Mouse (Mus musculus) fat pad, adult 2 months (tissue): ENCODE data around the gene Rdh11.
A peak's percentile ranks its signal among the peaks of the same experiment; 100 is the strongest.
"Not testable (repeated sequence)": the region's sequence is repeated elsewhere in the genome, so short reads cannot be mapped to it uniquely, and the experiment has no call there.

Source experiments
- DNase-seq: peaks from one replicate; pipeline ENCODE4 v3.0.0-alpha.2; 2011; ENCODE audit warnings: low read depth, low spot score; ENCODE audit errors: extremely low read depth

Gene Rdh11

DNA sequence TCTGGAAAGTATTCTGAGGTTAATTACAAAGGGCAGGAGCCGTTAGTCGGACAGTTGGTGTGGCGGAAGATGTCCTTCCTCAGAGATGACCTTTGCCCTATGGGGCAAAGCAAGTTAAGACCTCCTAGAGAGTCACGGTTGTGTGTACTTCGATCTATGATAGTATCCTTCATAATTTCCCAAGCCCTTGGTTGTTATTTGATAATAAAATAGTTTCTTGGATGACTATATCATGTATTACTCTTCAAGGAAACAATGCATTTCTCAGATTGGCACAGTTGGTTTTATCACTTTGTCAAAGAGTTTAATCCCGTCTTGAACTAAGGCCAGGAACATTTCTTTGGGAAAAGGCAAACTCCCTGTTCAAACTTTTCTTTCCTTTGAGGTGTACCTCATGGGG lies at the start of gene Rdh11:
Gene Rdh11 (minus strand): TSS at position 101 of the 400 bp plus-strand sequence.
- no peak for DNase-seq

DNA sequence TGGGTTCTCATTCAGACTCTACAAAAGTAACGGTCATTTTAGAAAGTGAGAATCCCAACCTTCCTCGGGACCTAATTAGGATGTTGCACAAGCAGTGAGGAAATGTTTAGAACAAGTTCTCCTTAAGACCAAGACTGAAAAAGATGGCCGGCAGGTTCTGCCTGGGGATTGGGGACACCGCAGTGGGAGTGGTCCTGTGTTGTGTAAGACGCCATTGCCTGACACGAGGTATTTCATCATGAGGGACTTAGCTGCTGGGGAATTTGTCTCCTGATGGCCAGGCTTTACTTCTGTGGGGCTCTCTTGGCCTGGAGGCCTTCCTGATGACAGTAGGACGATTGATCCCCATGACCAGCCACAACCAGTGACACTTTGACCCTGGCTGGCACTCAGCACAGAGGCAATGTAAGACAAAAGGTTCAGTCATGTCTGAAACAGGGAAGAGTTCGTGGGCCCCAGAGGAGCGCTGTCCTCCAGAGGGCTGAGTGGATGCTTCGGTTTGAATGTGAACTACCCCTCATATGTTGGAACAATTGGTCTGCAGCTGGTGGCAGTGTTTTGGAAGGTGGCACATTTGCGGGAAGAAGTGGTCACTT lies 43.5 kb upstream of the Rdh11 start:
- no peak for DNase-seq

DNA sequence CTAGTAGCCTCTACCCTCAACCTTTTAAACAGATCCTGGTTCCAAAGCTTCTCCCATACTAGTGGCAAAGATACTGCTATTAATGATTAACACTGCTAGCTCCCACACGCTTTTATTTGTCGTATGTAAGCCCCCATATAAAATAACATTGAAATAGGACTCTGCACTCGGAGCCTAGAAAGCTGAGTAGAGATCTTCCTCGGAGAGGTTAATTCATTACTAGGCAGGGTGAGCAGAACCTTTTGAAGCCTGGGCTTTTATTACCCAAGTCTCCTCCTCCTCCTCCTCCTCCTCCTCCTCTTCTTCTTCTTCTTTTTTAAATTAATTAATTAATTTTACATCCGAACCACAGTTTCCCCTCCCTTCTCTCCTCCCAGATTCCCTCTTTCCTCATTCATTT lies 25.4 kb upstream of the Rdh11 start:
- DNase-seq: no peak

DNA sequence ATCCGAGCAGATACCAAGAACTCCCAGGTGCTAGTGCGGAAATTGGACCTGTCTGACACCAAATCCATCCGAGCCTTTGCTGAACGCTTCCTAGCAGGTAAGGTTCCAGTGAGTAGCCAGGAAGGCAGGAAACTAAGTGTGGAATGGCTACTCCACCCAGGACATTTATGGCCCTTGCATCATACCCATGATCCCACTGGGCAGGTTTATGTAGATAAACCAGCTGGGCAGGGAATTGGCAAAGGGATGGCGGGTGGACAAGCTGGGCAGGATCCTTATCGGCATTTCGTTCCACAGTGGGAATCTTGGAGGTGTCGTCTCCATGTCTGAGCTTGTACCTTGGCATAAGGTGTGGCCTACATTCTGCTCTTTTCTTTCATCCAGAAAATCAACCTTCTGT lies 19.4 kb upstream of the Rdh11 start:
- peak; percentile 83 for DNase-seq

DNA sequence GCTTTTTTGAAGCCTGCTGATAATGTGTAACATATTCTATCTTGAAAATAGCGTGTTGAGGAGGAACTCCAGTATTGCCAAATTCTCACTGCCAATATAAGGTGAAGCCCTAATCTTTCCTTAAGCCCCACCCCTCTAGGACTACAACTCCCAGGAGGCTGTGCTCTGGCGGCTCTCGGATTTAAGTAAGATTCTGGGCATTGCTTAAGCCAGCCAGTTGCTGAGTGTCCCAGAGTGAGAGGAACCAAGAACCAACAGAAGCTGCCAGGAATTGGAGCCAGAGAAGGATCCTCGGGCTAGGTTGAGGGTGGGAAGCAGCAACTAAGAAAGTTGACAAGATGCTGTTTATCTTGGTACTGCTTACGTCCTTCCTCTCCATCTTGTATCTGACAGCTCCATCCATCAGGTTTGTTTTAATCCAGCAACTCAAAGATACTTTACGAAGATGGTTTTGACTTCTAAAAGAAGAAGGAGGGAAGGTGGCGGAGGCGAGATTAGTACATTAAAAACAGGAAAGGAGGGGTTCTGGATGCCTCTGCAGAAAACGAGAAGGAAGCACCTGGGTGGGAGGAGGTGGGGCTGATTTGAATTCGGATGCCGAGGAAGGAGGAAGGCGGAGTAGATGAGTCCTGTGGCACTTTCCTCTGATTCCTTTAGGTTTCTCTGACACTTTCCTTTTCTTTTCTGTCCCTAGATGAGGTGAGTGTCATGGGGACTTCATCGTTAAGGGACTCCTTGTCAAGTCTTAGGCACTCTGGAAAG lies 16.8 kb upstream of the Rdh11 start, which contains the start of gene Rdh12:
Gene Rdh12 (plus strand): TSS at position 212 of the 762 bp plus-strand sequence.
- DNase-seq: no peak

DNA sequence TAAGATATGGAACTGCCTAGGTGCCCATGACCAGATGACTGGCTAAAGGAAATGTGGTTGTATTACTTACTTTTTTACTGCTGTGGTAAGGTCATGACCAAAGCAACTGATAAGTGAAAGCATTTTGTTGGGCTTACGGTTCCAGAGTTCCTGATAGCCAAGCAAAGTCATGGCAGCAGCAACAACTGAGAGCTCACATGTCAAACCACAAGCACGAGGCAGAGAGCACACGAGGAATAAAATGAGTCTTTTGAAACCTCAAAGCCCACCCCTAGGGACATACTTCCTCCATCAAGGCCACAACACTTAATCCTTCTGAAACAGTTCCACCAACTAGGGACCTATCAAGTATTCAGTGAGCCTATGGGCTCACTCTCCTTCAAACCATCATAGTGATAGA lies 9.8 kb upstream of the Rdh11 start:
- DNase-seq: no peak

DNA sequence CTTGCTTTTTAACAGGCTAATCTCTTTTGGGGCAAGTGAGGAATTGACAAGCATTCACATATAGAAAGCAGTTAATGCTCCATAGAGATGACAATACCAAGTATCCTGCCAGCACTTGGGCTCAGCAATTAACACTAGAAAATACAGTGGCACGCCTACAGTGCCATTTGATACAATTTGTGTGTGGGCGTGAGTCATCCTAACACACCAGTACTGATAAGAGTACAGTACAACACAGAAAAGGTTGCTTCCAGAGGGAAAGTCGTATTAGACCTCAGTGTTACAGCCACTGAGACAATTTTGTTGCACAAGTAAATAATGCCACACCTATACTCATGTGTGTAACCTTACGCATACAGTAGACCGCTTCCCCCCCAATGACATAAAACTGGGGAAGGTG lies 5.0 kb upstream of the Rdh11 start:
- DNase-seq: no peak

DNA sequence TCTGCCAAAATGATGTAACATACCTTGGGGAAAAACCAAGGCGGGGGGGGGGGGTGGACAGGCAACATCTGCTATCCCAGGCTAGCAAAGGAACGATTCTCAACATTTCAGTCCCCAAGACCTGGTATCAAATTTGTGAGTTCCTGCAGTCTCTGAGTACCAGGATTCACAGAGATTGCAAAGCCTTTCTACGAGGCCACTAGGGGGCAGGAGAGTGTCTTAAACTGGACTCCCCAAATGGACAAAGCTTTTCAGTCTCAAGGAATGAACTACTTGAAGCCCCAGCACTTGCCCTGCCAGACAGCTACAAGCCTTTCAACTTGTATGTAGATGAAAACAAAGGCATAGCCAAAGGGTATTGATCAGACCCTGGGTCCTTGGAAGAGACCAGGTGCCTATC lies 1.3 kb upstream of the Rdh11 start:
- no peak for DNase-seq

DNA sequence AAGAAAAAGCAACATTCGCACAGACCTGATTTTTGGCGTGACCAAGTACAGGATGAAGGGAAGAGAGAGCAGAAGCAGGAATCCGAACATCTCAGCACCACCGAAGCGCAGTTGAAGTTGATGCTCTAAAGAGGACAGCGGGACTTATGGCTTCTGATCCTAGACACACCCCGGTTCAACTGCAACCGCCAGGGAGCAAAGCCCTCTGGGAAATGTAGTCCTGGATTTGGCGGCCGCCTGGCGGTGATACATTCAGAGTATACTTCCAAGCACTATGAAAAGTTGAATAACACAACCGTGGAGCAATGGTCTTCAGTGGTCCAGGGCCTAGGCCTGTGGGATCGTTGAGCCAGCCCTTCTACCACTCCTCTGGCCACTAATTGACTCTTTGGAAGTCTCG lies 392 bp downstream of the Rdh11 start:
- no peak for DNase-seq

DNA sequence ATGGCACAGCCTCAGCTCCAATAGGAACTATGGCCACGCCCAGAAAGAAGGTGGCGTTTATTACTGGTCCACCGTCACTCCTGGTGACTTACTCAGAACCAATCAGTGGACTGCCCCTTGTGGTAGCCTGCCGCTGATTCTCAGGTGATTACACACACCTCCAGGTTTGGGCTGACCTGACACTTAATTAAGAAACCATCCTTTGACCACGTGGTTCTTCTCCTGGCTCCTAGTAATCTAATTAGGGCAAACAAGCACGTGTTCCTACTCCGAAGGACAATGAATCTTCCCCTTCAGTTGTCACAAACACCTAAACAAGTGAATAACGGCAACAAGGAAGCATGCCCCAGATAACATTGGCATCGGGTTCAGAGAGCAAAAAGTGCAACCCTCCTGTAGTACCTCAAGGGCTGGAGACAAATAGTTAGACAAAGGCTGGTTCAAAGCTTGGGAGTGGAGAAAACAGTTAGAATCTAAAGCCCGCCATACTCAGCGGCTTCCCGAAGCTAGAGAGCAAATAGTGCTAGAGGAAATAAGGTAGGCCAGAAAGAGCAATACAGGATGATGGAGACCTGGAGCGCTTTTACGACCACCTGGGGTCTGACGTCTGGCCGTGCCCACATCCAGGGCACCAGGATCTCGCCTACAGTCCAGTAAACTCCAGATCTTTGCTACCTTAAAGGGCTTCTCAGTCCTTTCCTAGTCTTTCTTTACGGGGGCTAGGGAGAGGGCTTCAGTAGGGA lies 991 bp downstream of the Rdh11 start:
- DNase-seq: peak; percentile 91

DNA sequence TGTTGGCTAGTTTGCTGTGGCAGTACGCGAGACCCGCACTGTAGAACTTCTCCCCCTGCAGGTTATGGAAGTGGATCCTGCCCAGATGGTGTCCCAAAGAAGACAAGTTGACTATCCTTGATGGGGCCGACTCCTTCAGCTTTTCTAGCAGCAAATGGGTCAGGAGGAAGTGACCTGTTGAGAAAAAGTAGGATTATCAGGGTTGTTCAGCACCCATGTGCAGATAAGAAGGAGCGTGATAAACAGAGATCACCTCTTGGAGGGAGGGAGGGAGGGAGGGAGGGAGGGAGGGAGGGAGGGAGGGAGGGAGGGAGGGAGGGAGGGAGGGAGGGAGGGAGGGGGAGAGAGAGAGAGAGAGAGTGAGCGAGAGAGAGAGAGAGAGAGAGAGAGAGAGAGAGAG lies 6.9 kb downstream of the Rdh11 start:
- DNase-seq: not testable (repeated sequence)

DNA sequence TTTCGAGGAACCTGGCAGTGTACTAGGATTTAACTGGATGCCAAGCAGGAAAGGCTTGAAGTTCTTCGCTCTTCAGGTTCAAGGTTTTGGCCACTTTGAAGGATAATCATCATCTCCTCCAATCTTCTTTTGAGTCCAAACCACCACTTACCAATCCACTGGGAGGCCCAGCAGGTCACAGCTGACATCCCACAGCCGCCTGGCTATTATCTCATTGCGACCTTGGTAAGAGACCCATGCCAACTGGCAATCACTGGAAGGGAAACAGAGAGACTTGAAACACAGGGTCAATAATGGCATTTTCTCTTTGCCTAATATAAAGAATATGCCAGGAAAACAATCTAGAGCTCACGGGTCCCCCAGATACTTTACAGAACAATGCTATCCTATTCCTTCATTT lies 16.1 kb downstream of the Rdh11 start:
- DNase-seq: no peak

DNA sequence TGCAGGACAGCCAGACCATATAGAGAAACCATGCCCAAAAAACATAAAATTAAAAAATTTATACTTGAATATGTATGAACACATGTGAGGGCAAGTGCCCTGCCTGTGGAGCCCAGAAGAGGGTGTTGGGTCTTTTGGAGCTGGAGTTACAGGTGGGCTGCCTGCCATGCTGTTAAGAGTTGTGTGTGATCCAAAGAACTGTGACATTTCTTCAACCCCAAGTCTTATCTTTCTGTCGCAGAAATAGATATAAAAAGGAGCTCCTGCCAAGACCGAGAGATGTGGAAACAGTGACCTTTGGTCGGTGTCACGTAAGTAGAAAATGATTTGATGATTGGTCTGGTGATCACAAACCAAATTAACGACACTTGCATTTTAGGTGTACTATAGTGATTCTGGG lies 18.4 kb downstream of the Rdh11 start:
- DNase-seq: no peak

DNA sequence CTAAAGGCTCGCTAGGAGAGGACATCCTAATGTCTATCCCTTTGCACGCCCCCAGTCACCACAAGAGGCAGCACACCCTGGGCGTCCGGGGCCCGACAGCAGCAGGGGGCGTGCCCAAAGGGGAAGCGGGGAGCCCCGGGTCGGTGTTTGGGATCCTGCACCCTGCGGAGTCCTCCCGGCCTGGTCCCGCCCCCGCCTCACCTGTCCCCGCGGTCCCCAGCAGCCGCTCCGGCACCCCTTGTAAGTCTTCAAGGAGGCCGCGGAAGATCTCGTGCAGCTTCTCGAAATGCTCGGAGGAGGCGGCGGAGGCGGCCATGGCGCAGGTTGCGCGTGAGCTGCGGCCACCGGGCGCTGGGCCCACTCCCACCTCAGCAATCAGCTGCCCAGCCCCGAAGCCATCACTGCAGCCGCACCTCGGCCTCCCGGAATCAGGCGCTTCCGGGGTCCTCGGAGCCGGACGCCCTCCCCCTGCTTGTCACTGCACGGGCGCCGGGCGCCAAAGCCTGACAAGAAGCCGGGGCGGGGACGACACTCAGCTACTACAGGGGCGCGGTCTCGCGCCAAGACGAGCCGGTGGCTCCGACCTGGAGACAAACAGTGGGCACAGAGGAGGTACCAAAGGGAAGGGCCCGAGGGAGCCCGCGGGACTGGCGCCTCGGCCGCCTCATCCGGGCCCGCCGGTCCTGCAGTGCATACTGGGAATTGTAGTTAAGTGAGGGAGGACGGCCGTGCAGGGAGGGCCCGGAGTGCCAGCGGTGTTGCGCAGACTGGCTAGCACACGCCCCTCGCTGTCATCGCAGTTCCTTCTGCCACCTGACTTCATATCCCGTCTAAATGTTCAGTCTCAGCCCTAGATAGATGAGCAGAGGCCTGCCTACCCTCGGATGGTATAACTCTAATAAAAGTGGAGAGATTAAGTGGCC lies 19.8 kb downstream of the Rdh11 start, which contains the start of gene Vti1b:
Gene Vti1b (minus strand): TSS at position 649 of the 923 bp plus-strand sequence.
- DNase-seq: no peak

DNA sequence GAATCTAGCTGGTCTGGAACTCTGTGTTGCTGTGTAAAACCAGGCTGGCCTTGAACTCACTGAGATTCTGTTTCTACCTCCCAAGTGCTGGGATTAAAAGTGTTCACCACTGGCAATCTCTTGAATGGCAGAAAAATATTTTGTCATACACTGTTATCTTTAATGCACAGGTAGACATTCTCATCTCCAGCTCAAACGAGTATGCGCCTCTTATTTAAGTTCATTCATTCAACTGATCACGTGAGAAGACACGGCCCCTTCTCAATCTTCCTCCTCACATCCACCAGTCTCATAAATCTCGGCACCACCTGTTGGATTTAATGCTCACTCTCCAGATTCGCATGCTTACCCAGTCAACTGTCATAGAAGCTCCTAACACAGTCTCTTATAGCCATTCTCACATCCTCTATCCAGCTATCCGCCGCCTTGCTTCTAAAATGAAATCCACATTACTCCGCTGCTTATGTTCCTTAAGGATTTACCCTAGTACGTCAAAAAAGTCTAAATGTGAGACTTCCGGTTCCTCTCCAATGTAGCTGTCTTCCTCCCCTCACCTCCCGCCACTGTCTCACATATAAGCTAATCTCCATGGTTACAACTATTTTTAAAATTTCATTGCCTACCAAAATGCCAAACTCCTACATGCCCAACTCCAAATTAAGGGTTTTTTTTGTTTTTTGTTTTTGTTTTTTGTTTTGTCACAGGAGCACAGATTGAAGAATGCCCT lies 20.7 kb downstream of the Rdh11 start:
- DNase-seq: no peak

DNA sequence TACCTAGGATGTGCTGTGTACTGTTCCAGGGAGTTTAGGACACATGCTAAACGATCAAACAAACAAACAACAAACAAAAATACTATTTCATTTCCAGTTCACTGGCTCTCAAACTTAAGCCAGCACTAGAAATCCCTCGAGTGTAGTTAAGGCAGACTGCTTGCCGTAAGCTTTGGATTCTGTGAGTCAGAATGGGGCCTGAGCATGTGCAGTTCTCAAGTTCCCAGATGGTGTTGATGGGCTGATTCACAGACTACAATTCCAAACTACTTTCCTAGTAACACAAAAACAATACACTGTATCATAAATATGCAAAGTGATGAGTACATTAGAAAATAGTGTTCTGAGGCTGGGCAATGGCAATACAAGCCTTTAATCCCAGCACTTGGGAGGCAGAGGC lies 21.7 kb downstream of the Rdh11 start:
- no peak for DNase-seq

DNA sequence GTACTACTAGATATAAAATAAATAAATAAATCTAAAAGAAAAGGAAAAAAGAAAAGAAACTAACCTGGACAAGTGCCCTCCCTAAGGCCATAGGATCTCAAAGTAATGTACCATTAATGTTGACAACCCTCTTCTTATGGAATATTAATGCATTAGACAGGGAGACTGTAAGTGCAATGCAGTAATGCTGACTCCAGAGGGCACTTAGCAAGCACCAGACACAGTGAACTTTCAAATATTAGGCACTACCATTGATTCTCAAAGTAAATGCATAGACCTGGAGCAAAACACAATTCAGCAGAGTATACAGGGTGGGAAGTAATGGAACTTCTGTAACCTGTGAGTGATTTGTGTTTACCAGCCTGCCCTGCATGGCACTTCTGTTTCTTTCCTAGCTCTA lies 22.9 kb downstream of the Rdh11 start:
- DNase-seq: no peak

DNA sequence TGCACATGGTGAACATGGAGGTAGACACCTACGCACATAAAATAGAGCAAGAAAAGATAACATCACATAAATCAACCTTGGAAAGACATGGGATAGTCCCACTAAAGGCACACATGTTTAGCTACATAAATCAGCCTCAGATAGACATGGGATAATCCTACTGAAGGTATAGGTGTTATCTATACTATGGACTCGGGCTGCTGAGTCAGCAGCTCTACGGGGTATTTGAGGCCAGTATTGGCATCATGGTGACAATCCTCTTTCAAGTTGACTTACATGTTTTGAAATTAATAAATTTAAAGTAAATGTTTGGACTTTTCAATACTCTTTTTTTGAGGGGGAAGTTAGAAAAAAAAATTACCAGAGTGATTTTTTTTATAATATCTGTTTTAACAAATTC lies 29.2 kb downstream of the Rdh11 start:
- no peak for DNase-seq

DNA sequence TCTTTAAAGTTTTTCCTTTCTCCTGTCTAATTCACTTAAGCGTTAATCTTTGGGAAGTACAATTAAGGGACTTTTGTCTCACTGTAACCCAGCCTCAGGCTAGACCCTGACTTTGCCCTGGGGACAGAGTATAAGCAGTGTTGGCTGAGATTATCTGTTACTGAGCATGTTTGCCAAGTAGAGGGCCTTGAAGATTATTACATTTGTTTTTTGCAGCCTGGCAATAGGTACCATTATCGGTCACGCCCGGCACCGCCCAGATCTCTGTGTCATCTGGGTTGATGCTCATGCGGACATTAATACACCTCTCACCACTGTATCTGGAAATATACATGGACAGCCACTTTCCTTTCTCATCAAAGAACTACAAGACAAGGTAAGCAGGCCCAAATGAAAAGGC lies 42.4 kb downstream of the Rdh11 start:
- DNase-seq: no peak

DNA sequence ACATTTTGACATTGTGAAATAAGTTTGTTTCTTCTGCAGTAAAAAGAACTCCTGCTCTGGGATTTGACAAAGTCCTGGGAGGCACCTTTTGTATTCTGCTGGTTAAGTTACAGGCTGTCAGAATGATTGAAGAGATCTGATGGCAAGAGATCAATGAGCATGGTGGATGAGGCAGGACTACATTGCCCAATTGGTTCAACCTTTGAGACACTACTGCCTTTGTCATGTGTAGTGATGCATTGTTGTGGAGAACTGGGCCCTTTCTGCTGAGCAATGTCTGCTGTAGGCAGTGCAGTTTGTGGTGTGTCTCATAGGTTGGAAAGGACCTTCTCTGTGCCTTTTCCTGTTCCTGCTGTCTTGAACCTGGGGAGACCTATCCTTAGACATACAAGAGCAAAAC lies 50.7 kb downstream of the Rdh11 start:
- no peak for DNase-seq
